22 mouse cellular contexts compared by ENCODE assay signal in the genomic region with DNA sequence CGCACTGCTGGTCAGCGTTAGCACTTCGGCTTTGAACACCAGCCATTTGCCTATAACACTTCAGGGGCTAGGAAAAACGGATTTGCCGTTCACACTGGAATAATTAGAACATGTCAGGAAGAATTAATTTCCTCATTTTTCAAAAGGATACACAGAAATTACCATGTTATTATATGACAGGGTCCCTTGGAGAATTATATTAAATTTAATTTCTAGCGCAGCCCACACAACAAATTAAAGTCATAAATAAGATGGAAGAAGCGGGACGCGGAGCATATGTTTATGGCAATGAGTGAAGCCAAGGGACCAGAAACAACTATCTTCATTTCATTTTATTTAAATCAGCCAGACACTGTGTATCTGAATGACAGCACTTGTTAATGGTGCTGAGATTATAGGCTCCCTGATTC.
A peak's percentile ranks its signal among the peaks of the same experiment; 100 is the strongest.
DNase-seq lines count a peak whose midpoint lies in the region; ATAC-seq and TF ChIP-seq lines count a peak whose summit lies in the region.
"Had no signal": no experiment of that assay in that cellular context is flagged by ENCODE, and none has a peak within 500 bp of the region (broad histone marks: within the 10 kb centered on the region; RNA-seq: fewer than 3 reads in every experiment).

No protein-coding gene starts in this region.

- TF ChIP-seq CTCF in brain, embryonic 14.5 days (IDR thresholded peaks at IDR 0.05; ENCODE audit: borderline replicate concordance, extremely low read depth, insufficient read depth, insufficient read length): no peak

- ATAC-seq in forebrain, embryonic 13.5 days: peak; percentile 55; the same call in 1 of the 2 replicates
- peak; percentile 61; the same call in 1 of the 2 replicates for ATAC-seq in hindbrain, embryonic 15.5 days (ENCODE audit: low FRiP score, low read depth)
- ATAC-seq in neural tube, embryonic 14.5 days (ENCODE audit: low read depth): peak; percentile 82
- ATAC-seq: CD4-positive, CD25-positive, alpha-beta regulatory T cell, adult 4 months; Patski had no signal

- DNase-seq in forebrain, embryonic 10.5 days (ENCODE audit: extremely low spot score, low spot score): no peak
- peak; percentile 77 for DNase-seq in brain, embryonic 14.5 days (ENCODE audit: low read depth)
- no peak for DNase-seq in gastrocnemius, postnatal 25 days
- DNase-seq in urinary bladder, postnatal 14 days (ENCODE audit: low spot score): no peak
- DNase-seq: adrenal gland, postnatal 10 days; cerebellum, adult 11 months; cerebellum, postnatal 10 days; kidney, adult 8-10 months; kidney, postnatal 36 days; layer of hippocampus, adult 9-11 months; left cerebral cortex, postnatal 4 days; lung, adult 18-20 months; lung, postnatal 14 days; right cerebral cortex, postnatal 4 days had no signal

- no peak overlapping the region for H3K27ac ChIP-seq in forebrain, embryonic 13.5 days
- H3K27ac ChIP-seq in forebrain, embryonic 10.5 days: no peak overlapping the region
- no peak overlapping the region for H3K27ac ChIP-seq in hindbrain, embryonic 15.5 days (replicated peaks)
- no peak overlapping the region for H3K27ac ChIP-seq in neural tube, embryonic 14.5 days (ENCODE audit: low read depth, low read length)
- H3K27ac ChIP-seq: embryonic facial prominence, embryonic 13.5 days; left cerebral cortex, adult 2 months had no signal

- no peak for TF ChIP-seq POLR2A in brain, embryonic 14.5 days (IDR thresholded peaks at IDR 0.05; ENCODE audit: borderline replicate concordance, extremely low read depth, insufficient read depth, insufficient read length, poor library complexity, severe bottlenecking)

- H3K4me2 ChIP-seq in forebrain, embryonic 13.5 days: peak overlapping the region; percentile 10; the same call in 1 of the 2 replicates
- peak overlapping the region; percentile 1; the same call in 1 of the 2 replicates for H3K4me2 ChIP-seq in hindbrain, embryonic 15.5 days
- H3K4me2 ChIP-seq in neural tube, embryonic 14.5 days (ENCODE audit: low read depth, low read length): 0 out of 2 replicates have a peak overlapping the region, but pooled peaks have one; percentile 14
- H3K4me2 ChIP-seq: embryonic facial prominence, embryonic 13.5 days; liver, embryonic 11.5 days had no signal

- peaks cover 33% of the 10 kb centered on the region for H3K4me1 ChIP-seq in forebrain, embryonic 13.5 days
- peaks cover 64% of the 10 kb centered on the region for H3K4me1 ChIP-seq in forebrain, embryonic 10.5 days
- peaks cover 20% of the 10 kb centered on the region for H3K4me1 ChIP-seq in hindbrain, embryonic 15.5 days (replicated peaks)
- peaks cover 8% of the 10 kb centered on the region for H3K4me1 ChIP-seq in neural tube, embryonic 14.5 days (ENCODE audit: control insufficient read depth, insufficient read depth, low read length)
- H3K4me1 ChIP-seq: embryonic facial prominence, embryonic 13.5 days had no signal

- H3K27me3 ChIP-seq in forebrain, embryonic 13.5 days: no peaks in the 10 kb centered on the region
- H3K27me3 ChIP-seq in forebrain, embryonic 10.5 days (ENCODE audit: poor library complexity, severe bottlenecking): no peaks in the 10 kb centered on the region
- peaks cover 2% of the 10 kb centered on the region; the same call in 1 of the 2 replicates for H3K27me3 ChIP-seq in hindbrain, embryonic 15.5 days
- no peaks in the 10 kb centered on the region for H3K27me3 ChIP-seq in neural tube, embryonic 14.5 days (ENCODE audit: control insufficient read depth, insufficient read depth, low read length)
- H3K27me3 ChIP-seq: Patski had no signal

- no peak overlapping the region for H3K9ac ChIP-seq in forebrain, embryonic 13.5 days
- H3K9ac ChIP-seq in hindbrain, embryonic 15.5 days: no peak overlapping the region
- no peak overlapping the region for H3K9ac ChIP-seq in neural tube, embryonic 14.5 days (replicated peaks; ENCODE audit: low read depth, low read length)
- H3K9ac ChIP-seq: embryonic facial prominence, embryonic 13.5 days had no signal

- no peak overlapping the region for H3K4me3 ChIP-seq in forebrain, embryonic 13.5 days
- no peak overlapping the region for H3K4me3 ChIP-seq in forebrain, embryonic 10.5 days
- no peak overlapping the region for H3K4me3 ChIP-seq in hindbrain, embryonic 15.5 days
- H3K4me3 ChIP-seq in neural tube, embryonic 14.5 days (ENCODE audit: low read depth, low read length): no peak overlapping the region
- H3K4me3 ChIP-seq: embryonic facial prominence, embryonic 13.5 days; left cerebral cortex, adult 2 months had no signal

- WGBS in forebrain, embryonic 13.5 days: 44% methylated on average over 9 of the region's 9 CpGs
- 64% methylated on average over 9 of the region's 9 CpGs for WGBS in forebrain, embryonic 10.5 days
- WGBS in hindbrain, embryonic 15.5 days: 39% methylated on average over 9 of the region's 9 CpGs
- 34% methylated on average over 9 of the region's 9 CpGs for WGBS in neural tube, embryonic 14.5 days

- no peaks in the 10 kb centered on the region for H3K9me3 ChIP-seq in forebrain, embryonic 13.5 days (replicated peaks)
- H3K9me3 ChIP-seq in forebrain, embryonic 10.5 days: no peaks in the 10 kb centered on the region
- no peaks in the 10 kb centered on the region for H3K9me3 ChIP-seq in hindbrain, embryonic 15.5 days
- no peaks in the 10 kb centered on the region for H3K9me3 ChIP-seq in neural tube, embryonic 14.5 days (ENCODE audit: control insufficient read depth, low read length)
- H3K9me3 ChIP-seq: embryonic facial prominence, embryonic 13.5 days had no signal

- no peaks in the 10 kb centered on the region for H3K36me3 ChIP-seq in forebrain, embryonic 13.5 days (ENCODE audit: poor library complexity, severe bottlenecking)
- H3K36me3 ChIP-seq in forebrain, embryonic 10.5 days (replicated peaks): peaks cover 5% of the 10 kb centered on the region; the same call in 1 of the 2 replicates
- no peaks in the 10 kb centered on the region for H3K36me3 ChIP-seq in hindbrain, embryonic 15.5 days
- no peaks in the 10 kb centered on the region for H3K36me3 ChIP-seq in neural tube, embryonic 14.5 days (ENCODE audit: control insufficient read depth, insufficient read depth, low read length)
- H3K36me3 ChIP-seq: embryonic facial prominence, embryonic 13.5 days had no signal
